Mouse (Mus musculus) cerebellum, adult (tissue): ENCODE data around the gene Erc2.

Experiments
- ATAC-seq: cut with Nextera tagmentation; 2 replicates; pipeline ENCODE4 v1.9.2; 2017; ENCODE audit warnings: mild to moderate bottlenecking, moderate library complexity, mixed read lengths; ENCODE audit not compliant: insufficient number of reproducible peaks, low FRiP score, low TSS enrichment

The Erc2 gene

GRCm38 (mm10) chr14:28150942-28151341 is 528.7 kb downstream of the Erc2 start:
- no peak for ATAC-seq

- ATAC-seq, result no peak
Measured at GRCm38 (mm10) chr14:28155706-28156105, 533.5 kb downstream of the Erc2 start.

- ATAC-seq, result no peak
Measured at GRCm38 (mm10) chr14:28160852-28161251, 538.6 kb downstream of the Erc2 start.

- no peak for ATAC-seq
Measured at GRCm38 (mm10) chr14:28164642-28165408, 542.6 kb downstream of the Erc2 start.

- ATAC-seq, result no peak
Measured at GRCm38 (mm10) chr14:28165621-28166211, 543.5 kb downstream of the Erc2 start.

- no peak for ATAC-seq
Measured at GRCm38 (mm10) chr14:28170711-28171110, 548.5 kb downstream of the Erc2 start.

GRCm38 (mm10) chr14:28171364-28171763 is 549.1 kb downstream of the Erc2 start:
- no peak for ATAC-seq

- ATAC-seq, result no peak
Measured at GRCm38 (mm10) chr14:28173736-28174135, 551.5 kb downstream of the Erc2 start.

- ATAC-seq, result no peak
Measured at GRCm38 (mm10) chr14:28181070-28181825, 559.0 kb downstream of the Erc2 start.

- no peak for ATAC-seq
Measured at GRCm38 (mm10) chr14:28192711-28193364, 570.6 kb downstream of the Erc2 start.

- ATAC-seq, result no peak
Measured at GRCm38 (mm10) chr14:28203874-28204273, 581.6 kb downstream of the Erc2 start.

GRCm38 (mm10) chr14:28206303-28206702 is 584.1 kb downstream of the Erc2 start:
- ATAC-seq, result no peak

GRCm38 (mm10) chr14:28225550-28225949 is 603.3 kb downstream of the Erc2 start:
- no peak for ATAC-seq

GRCm38 (mm10) chr14:28230563-28230962 is 608.3 kb downstream of the Erc2 start:
- no peak for ATAC-seq

GRCm38 (mm10) chr14:28231241-28231640 is 609.0 kb downstream of the Erc2 start:
- no peak for ATAC-seq

GRCm38 (mm10) chr14:28238336-28239048 is 616.3 kb downstream of the Erc2 start:
- no peak for ATAC-seq

- ATAC-seq, result no peak
Measured at GRCm38 (mm10) chr14:28240111-28240510, 617.9 kb downstream of the Erc2 start.

GRCm38 (mm10) chr14:28242743-28243142 is 620.5 kb downstream of the Erc2 start:
- ATAC-seq, result no peak

- ATAC-seq, result no peak
Measured at GRCm38 (mm10) chr14:28243474-28243873, 621.2 kb downstream of the Erc2 start.

- no peak for ATAC-seq
Measured at GRCm38 (mm10) chr14:28262706-28263105, 640.5 kb downstream of the Erc2 start.
